Mouse (Mus musculus): ENCODE data around the gene Wipf1. TPM values are rescaled to one million over a fixed set of nuclear protein-coding genes. Genes with fewer than 3 reads are reported as not detected.

Wipf1 gene
- 8.2 and 8.3 TPM in 2 replicates for polyA plus RNA-seq (2014; fragmentation: Nextera tagmentation; extraction: Ambion mirVana)

DNA sequence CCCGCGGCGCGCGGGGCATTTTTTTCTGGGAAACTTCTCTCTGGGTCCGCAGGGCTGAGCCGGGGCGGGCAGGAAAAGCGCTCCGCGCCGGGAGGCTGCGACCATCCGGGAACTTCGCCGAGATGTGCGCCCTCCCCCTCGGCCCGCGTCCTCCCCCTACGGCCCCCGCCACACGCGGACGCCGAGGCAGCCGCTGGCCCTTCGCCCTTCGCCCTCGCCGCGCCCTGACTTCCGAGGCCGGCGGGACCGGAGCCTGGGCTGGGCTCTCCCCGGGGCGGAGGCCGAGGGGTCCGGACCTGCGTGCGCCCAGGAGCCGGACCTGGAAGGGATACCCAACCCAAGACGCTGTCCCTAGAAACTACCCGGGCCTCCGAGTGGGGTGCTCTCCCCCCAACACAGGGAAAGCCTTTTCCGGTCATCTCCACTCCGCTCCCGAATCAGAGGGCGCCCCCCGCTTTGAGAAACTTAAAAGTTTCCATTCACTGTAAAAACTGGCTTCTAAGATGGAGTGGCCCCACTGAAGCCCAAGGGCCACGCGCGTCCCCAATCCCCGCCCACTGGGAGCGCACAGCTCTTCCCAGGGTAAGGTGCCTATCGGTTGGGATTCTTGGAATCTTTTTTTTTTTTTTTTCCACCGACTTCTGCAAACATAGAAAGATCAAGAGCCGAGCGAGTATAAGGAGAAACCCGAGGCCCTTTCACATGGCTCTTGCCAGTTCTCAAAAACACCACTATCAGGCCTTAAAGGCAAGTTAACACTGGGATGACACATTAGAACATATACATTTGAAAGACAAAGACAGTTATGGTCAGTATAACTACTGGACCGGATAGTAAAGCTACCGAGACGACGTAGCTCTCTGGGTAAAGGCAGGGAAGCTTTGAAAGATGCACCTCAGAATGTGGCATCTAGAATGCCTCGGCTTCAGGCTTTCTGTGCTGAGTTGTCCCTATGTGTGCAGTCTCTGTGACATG is at the start of gene Wipf1:
Wipf1 (minus strand) TSS at position 379 of the 975 bp plus-strand sequence.
- peak within 1 kb of the TSS; percentile 87 for H3K4me3 ChIP-seq (ENCODE audit: low read depth, low read length)
- no peaks in the 10 kb centered on the region for H3K9me3 ChIP-seq (ENCODE audit: control insufficient read depth, low read length)
- no peaks in the 10 kb centered on the region for H3K36me3 ChIP-seq (ENCODE audit: control insufficient read depth, insufficient read depth, low read length)
- peak; percentile 96 for DNase-seq (ENCODE audit: low spot score, missing footprints)
- peaks cover 6% of the 10 kb centered on the region for H3K4me1 ChIP-seq (ENCODE audit: control insufficient read depth, insufficient read depth, low read length)
- peak within 1 kb of the TSS; percentile 40; the same call in 1 of the 2 replicates for H3K27ac ChIP-seq (ENCODE audit: low read depth, low read length)
- H3K27me3 ChIP-seq (ENCODE audit: control insufficient read depth, insufficient read depth, low read length) = peaks cover 2% of the 10 kb centered on the region
- peak within 1 kb of the TSS; percentile 91 for H3K9ac ChIP-seq (ENCODE audit: low read length)
- H3K4me2 ChIP-seq = peak within 1 kb of the TSS; percentile 65
- WGBS = 1% methylated on average over 53 of the region's 66 CpGs
- ATAC-seq (ENCODE audit: low FRiP score) = peak; percentile 91

DNA sequence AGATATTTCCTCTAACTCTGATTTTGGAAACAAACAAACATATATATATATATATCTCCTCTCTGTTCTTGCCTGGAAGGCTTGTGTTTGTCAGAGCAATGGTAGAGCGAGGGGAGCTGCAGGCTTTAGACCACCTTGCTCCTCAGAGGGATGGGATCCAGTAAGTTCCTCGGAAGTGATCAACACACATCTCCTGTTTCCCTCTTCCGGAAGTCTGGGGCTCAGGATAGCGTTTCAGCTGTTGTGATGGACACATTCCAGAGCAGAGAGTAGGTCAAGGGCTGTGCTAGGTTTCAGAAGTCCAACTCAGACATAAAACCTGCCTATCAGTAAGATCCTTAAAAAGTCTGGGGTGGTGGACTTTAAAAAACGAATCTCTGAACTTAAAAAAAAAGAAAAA is 49.6 kb upstream of the Wipf1 start:
- Histone ChIP-seq H3K4me3 (ENCODE audit: low read depth, low read length) (no peak overlapping the region), H3K4me2 (no peak overlapping the region), H3K9ac (ENCODE audit: low read length) (no peak overlapping the region), H3K9me3 (ENCODE audit: control insufficient read depth, low read length) (no peaks in the 10 kb centered on the region), H3K36me3 (ENCODE audit: control insufficient read depth, insufficient read depth, low read length) (no peaks in the 10 kb centered on the region), H3K27me3 (ENCODE audit: control insufficient read depth, insufficient read depth, low read length) (no peaks in the 10 kb centered on the region; the same call in 1 of the 2 replicates), H3K4me1 (ENCODE audit: control insufficient read depth, insufficient read depth, low read length) (no peaks in the 10 kb centered on the region), H3K27ac (ENCODE audit: low read depth, low read length) (no peak overlapping the region)
- no peak for DNase-seq (ENCODE audit: low spot score, missing footprints)
- no peak for ATAC-seq (ENCODE audit: low FRiP score)
- 74% methylated on average over 5 of the region's 5 CpGs for WGBS

DNA sequence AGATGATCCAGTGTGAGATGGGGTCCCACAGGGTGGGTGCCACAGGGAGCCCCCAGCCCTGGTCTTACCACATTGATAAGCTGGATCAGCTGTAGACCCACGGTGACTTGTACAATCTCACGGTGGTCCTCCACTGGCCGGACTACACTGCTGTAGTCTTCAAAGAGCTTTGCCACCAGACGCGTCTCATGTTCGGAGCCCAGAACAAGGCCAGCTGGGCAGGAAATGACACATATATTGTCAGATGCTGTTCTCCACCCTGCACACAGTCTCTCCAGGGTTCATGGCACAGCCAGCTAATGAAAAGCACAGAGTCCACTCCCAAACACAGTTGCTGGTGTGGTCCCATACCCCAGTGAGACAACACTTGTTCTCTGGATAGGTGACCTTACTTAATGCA is 44.9 kb upstream of the Wipf1 start:
- DNase-seq (ENCODE audit: low spot score, missing footprints) = no peak
- Histone ChIP-seq H3K9me3 (ENCODE audit: control insufficient read depth, low read length) (no peaks in the 10 kb centered on the region), H3K36me3 (ENCODE audit: control insufficient read depth, insufficient read depth, low read length) (no peaks in the 10 kb centered on the region), H3K4me2 (no peak overlapping the region), H3K27ac (ENCODE audit: low read depth, low read length) (no peak overlapping the region), H3K9ac (ENCODE audit: low read length) (no peak overlapping the region), H3K4me1 (ENCODE audit: control insufficient read depth, insufficient read depth, low read length) (peaks cover 4% of the 10 kb centered on the region; the same call in 1 of the 2 replicates), H3K4me3 (ENCODE audit: low read depth, low read length) (no peak overlapping the region), H3K27me3 (ENCODE audit: control insufficient read depth, insufficient read depth, low read length) (no peaks in the 10 kb centered on the region; the same call in 1 of the 2 replicates)
- no peak for ATAC-seq (ENCODE audit: low FRiP score)
- WGBS = 80% methylated on average over 6 of the region's 6 CpGs

DNA sequence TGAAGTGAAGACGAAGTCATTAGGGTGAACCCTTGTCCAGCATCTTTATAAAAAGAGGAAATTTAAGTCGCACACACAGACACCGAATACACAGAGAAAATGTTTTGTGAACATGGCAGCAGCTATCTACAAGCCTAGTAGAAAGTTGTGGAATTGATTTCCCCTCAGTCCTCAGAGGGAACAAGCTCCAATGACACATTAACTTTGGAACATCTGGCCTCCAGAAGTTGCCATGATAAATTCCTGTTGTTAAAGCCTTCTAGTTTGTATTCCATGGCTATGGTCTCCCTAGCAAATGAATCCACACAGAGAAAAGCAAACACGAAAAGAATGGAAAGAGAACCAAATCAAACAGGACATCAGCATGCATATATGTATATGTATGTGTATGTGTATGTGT is 44.0 kb upstream of the Wipf1 start:
- no peak overlapping the region for H3K4me3 ChIP-seq (ENCODE audit: low read depth, low read length)
- ATAC-seq (ENCODE audit: low FRiP score) = no peak
- no peak overlapping the region for H3K27ac ChIP-seq (ENCODE audit: low read depth, low read length)
- peaks cover 4% of the 10 kb centered on the region; the same call in 1 of the 2 replicates for H3K4me1 ChIP-seq (ENCODE audit: control insufficient read depth, insufficient read depth, low read length)
- WGBS = 86% methylated on average over 4 of the region's 4 CpGs
- H3K9ac ChIP-seq (ENCODE audit: low read length) = no peak overlapping the region
- no peak overlapping the region for H3K4me2 ChIP-seq
- H3K27me3 ChIP-seq (ENCODE audit: control insufficient read depth, insufficient read depth, low read length) = no peaks in the 10 kb centered on the region; the same call in 1 of the 2 replicates
- no peaks in the 10 kb centered on the region for H3K9me3 ChIP-seq (ENCODE audit: control insufficient read depth, low read length)
- H3K36me3 ChIP-seq (ENCODE audit: control insufficient read depth, insufficient read depth, low read length) = no peaks in the 10 kb centered on the region
- DNase-seq (ENCODE audit: low spot score, missing footprints) = peak; percentile 73

DNA sequence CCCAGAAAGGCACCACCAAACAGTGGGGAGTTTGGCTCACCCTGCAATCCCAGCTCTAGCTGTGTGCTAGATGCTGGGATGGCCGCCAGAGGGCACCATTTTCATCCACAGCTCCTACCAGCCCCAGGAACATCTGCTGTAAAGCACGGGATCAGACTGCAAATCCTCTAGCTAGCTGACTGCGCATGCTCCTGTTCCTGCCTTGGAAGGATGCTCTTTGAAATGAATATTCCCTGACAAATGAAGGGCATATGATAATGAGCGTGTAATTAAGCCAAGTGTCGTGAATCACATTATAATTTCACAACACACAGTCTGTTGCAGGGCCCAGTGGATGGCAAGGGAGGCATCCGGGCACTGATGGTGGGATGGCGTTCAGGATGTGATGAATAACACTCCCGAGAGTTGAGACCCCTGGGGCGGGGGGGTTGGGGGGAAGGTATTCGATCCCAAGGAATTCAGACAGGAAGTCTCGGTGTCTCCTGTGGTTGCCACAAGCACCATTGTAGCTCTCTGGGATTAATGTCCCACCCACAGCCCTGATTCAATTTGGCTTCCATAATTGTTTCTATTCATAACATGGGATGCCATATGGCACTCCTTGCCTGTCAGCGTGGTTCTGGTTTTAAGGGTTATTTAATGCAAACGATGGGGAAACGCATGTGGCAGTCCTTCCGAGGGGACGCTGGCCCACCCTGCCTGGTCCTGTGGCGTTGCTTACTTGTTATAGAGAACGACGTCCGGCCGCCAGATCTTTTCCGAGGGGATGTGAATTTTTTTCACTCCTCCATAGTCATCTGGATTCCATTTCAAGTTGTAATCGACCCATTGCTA is 43.2 kb upstream of the Wipf1 start:
- peaks cover 4% of the 10 kb centered on the region; the same call in 1 of the 2 replicates for H3K4me1 ChIP-seq (ENCODE audit: control insufficient read depth, insufficient read depth, low read length)
- ATAC-seq (ENCODE audit: low FRiP score) (peak; percentile 95), DNase-seq (ENCODE audit: low spot score, missing footprints) (peak; percentile 97)
- no peaks in the 10 kb centered on the region; the same call in 1 of the 2 replicates for H3K27me3 ChIP-seq (ENCODE audit: control insufficient read depth, insufficient read depth, low read length)
- H3K9me3 ChIP-seq (ENCODE audit: control insufficient read depth, low read length) = no peaks in the 10 kb centered on the region
- 0 out of 2 replicates have a peak overlapping the region, but pooled peaks have one; percentile 25 for H3K27ac ChIP-seq (ENCODE audit: low read depth, low read length)
- peak overlapping the region; percentile 26 for H3K4me3 ChIP-seq (ENCODE audit: low read depth, low read length)
- H3K9ac ChIP-seq (ENCODE audit: low read length) = no peak overlapping the region
- 31% methylated on average over 23 of the region's 23 CpGs for WGBS
- H3K36me3 ChIP-seq (ENCODE audit: control insufficient read depth, insufficient read depth, low read length) = no peaks in the 10 kb centered on the region
- peak overlapping the region; percentile 39 for H3K4me2 ChIP-seq

DNA sequence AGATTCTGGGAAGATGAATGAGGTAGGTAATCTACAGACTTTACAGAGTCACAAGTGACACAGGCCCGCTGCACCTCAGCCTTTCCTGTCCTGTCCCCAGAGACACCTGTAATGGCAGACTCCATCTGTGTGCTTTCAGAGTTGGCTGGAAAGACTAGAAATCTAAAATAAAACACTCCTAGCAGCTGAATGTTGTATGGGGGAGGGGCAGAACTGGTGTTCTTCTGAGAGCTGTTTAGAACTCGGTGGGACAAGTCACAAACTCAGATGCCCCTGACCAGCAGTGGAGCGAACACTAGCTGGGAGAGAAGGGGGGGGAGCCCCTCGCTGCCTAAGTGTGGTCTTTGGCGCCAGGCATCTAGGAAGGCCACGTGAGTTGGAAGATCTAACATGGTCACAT is 42.4 kb upstream of the Wipf1 start:
- no peak overlapping the region for H3K27ac ChIP-seq (ENCODE audit: low read depth, low read length)
- H3K4me2 ChIP-seq = no peak overlapping the region
- H3K9ac ChIP-seq (ENCODE audit: low read length) = no peak overlapping the region
- DNase-seq (ENCODE audit: low spot score, missing footprints) (peak; percentile 75), ATAC-seq (ENCODE audit: low FRiP score) (peak; percentile 28; the same call in 1 of the 2 replicates)
- whole genome bisulfite sequencing = 66% methylated on average over 6 of the region's 6 CpGs
- no peak overlapping the region for H3K4me3 ChIP-seq (ENCODE audit: low read depth, low read length)
- H3K9me3 ChIP-seq (ENCODE audit: control insufficient read depth, low read length) = no peaks in the 10 kb centered on the region
- H3K36me3 ChIP-seq (ENCODE audit: control insufficient read depth, insufficient read depth, low read length) = no peaks in the 10 kb centered on the region
- H3K4me1 ChIP-seq (ENCODE audit: control insufficient read depth, insufficient read depth, low read length) = peaks cover 4% of the 10 kb centered on the region; the same call in 1 of the 2 replicates
- H3K27me3 ChIP-seq (ENCODE audit: control insufficient read depth, insufficient read depth, low read length) = no peaks in the 10 kb centered on the region; the same call in 1 of the 2 replicates

DNA sequence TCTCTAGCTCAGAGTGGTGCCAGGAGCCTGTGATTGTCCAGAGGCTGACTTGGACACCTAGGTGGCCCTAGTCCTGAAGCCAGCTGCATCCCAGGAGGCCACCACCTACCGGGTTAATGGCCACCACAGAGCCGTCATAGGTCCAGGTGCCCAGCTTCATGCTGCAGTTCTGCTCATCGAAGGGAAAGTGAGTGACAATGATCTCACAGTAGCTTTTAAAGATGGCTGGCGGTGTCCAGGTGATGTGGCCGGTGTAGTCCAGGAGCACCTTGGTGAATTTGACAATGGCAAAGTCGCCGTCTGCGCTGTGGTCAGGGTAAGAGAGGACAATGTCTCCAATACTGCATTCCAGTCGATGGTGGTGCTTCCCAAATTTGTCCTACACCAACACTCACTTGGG is 41.8 kb upstream of the Wipf1 start:
- 90% methylated on average over 9 of the region's 9 CpGs for WGBS
- H3K4me1 ChIP-seq (ENCODE audit: control insufficient read depth, insufficient read depth, low read length) = peaks cover 4% of the 10 kb centered on the region; the same call in 1 of the 2 replicates
- H3K9me3 ChIP-seq (ENCODE audit: control insufficient read depth, low read length) = no peaks in the 10 kb centered on the region
- H3K4me2 ChIP-seq = no peak overlapping the region
- no peak overlapping the region for H3K27ac ChIP-seq (ENCODE audit: low read depth, low read length)
- H3K4me3 ChIP-seq (ENCODE audit: low read depth, low read length) = no peak overlapping the region
- H3K36me3 ChIP-seq (ENCODE audit: control insufficient read depth, insufficient read depth, low read length) = no peaks in the 10 kb centered on the region
- peak; percentile 51 for DNase-seq (ENCODE audit: low spot score, missing footprints)
- no peak overlapping the region for H3K9ac ChIP-seq (ENCODE audit: low read length)
- ATAC-seq (ENCODE audit: low FRiP score) = no peak
- no peaks in the 10 kb centered on the region for H3K27me3 ChIP-seq (ENCODE audit: control insufficient read depth, insufficient read depth, low read length)

DNA sequence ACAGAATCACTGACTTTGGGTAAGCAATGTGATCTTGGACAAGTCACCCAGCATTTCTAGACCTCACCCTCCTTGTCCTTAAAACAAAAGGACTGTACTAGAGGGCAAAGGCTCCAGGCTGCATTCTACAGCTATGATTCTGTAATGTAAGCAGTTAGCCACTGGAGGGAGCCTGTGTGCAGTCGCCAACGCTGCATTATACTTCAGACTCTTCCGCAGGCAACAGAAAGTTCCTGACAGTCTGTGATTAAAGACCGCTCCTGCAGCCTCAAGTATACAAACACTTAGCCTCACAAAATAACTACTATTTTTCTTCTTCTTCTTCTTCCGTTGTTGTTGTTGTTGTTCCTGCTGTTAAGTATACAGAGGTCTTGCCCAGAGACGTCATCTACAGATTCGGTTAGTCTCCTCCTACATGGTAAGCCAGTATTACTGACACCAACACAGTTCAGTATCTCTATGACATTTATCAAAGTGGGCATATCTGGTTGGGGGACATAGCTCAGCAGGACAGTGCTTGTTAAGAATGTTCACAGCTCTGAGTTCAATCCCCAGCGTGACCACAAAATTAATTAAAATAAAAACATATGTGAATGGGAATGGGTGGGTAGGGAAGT is 37.6 kb upstream of the Wipf1 start:
- 26% methylated on average over 8 of the region's 8 CpGs for WGBS
- peak overlapping the region; percentile 25; the same call in 1 of the 2 replicates for H3K4me2 ChIP-seq
- no peaks in the 10 kb centered on the region; the same call in 1 of the 2 replicates for H3K4me1 ChIP-seq (ENCODE audit: control insufficient read depth, insufficient read depth, low read length)
- ATAC-seq (ENCODE audit: low FRiP score) (peak; percentile 46; the same call in 1 of the 2 replicates), DNase-seq (ENCODE audit: low spot score, missing footprints) (peak; percentile 98)
- no peaks in the 10 kb centered on the region for H3K27me3 ChIP-seq (ENCODE audit: control insufficient read depth, insufficient read depth, low read length)
- H3K27ac ChIP-seq (ENCODE audit: low read depth, low read length) = no peak overlapping the region
- no peaks in the 10 kb centered on the region for H3K36me3 ChIP-seq (ENCODE audit: control insufficient read depth, insufficient read depth, low read length)
- no peak overlapping the region for H3K9ac ChIP-seq (ENCODE audit: low read length)
- H3K9me3 ChIP-seq (ENCODE audit: control insufficient read depth, low read length) = no peaks in the 10 kb centered on the region
- no peak overlapping the region for H3K4me3 ChIP-seq (ENCODE audit: low read depth, low read length)
